Mouse (Mus musculus): ENCODE results near the gene Pidd1. TPM values are rescaled to one million over a fixed set of nuclear protein-coding genes. Genes with fewer than 3 reads are reported as not detected.

The Pidd1 gene
- polyA plus RNA-seq, 1 experiment from 2014 or later, result 24.9 TPM

- Histone ChIP-seq H3K4me1 (peaks cover 22% of the 10 kb centered on the region), H3K9me3 (no peaks in the 10 kb centered on the region), H3K36me3 (replicated peaks) (no peaks in the 10 kb centered on the region), H3K4me3 (no peak overlapping the region), H3K27me3 (replicated peaks; ENCODE audit: low read depth, poor library complexity, severe bottlenecking) (0 out of 2 replicates have a peak, but pooled peaks cover 3% of the 10 kb centered on the region), H3K27ac (replicated peaks) (no peak overlapping the region)
- DNase-seq (ENCODE audit: low spot score), result no peak
- WGBS, result 67% methylated on average over 3 of the region's 3 CpGs
These were observed 55.2 kb downstream of the Pidd1 start for GRCm38 (mm10) chr7:141388487-141389109.

Other genes starting within 250 kb of the Pidd1 start
- gene Lrrc56, start 249.9 kb downstream of the Pidd1 start, polyA plus RNA-seq (2016; fragmentation: Nextera tagmentation; extraction: Ambion mirVana), result 15.1 and 18.1 TPM in 2 replicates
- gene Lmntd2, start 229.9 kb downstream of the Pidd1 start, polyA plus RNA-seq (2016; fragmentation: Nextera tagmentation; extraction: Ambion mirVana), result 4.9 and 5.3 TPM in 2 replicates
- 54.5 and 56.0 TPM in 2 replicates for gene Rassf7, start 228.2 kb downstream of the Pidd1 start, polyA plus RNA-seq (2016; fragmentation: Nextera tagmentation; extraction: Ambion mirVana)
- gene Phrf1, start 215.2 kb downstream of the Pidd1 start, polyA plus RNA-seq (2016; fragmentation: Nextera tagmentation; extraction: Ambion mirVana), result 114 and 124 TPM in 2 replicates
- 0.34 TPM in 2 replicates for gene Irf7, start 177.5 kb downstream of the Pidd1 start, polyA plus RNA-seq (2016; fragmentation: Nextera tagmentation; extraction: Ambion mirVana)
- gene Cdhr5, start 167.2 kb downstream of the Pidd1 start, polyA plus RNA-seq (2016; fragmentation: Nextera tagmentation; extraction: Ambion mirVana), result 0.10 and 0.17 TPM in 2 replicates
- gene Sct, start 164.9 kb downstream of the Pidd1 start, polyA plus RNA-seq (2016; fragmentation: Nextera tagmentation; extraction: Ambion mirVana), result 8.8 and 9.6 TPM in 2 replicates
- 0.60 and 0.86 TPM in 2 replicates for gene Drd4, start 152.0 kb downstream of the Pidd1 start, polyA plus RNA-seq (2016; fragmentation: Nextera tagmentation; extraction: Ambion mirVana)
- 57.9 and 65.0 TPM in 2 replicates for gene Deaf1, start 116.3 kb downstream of the Pidd1 start, polyA plus RNA-seq (2016; fragmentation: Nextera tagmentation; extraction: Ambion mirVana)
- 44.9 and 49.0 TPM in 2 replicates for gene Tmem80, start 116.3 kb downstream of the Pidd1 start, polyA plus RNA-seq (2016; fragmentation: Nextera tagmentation; extraction: Ambion mirVana)
- gene Eps8l2, start 105.1 kb downstream of the Pidd1 start, polyA plus RNA-seq (2016; fragmentation: Nextera tagmentation; extraction: Ambion mirVana), result 12.1 and 13.0 TPM in 2 replicates
- gene Taldo1, start 51.8 kb downstream of the Pidd1 start, polyA plus RNA-seq (2016; fragmentation: Nextera tagmentation; extraction: Ambion mirVana), result 297 and 299 TPM in 2 replicates
- gene Gatd1, start 29.9 kb downstream of the Pidd1 start, polyA plus RNA-seq (2016; fragmentation: Nextera tagmentation; extraction: Ambion mirVana), result 48.5 and 50.8 TPM in 2 replicates
- 7.7 and 8.4 TPM in 2 replicates for gene Cend1, start 14.5 kb downstream of the Pidd1 start, polyA plus RNA-seq (2016; fragmentation: Nextera tagmentation; extraction: Ambion mirVana)
- gene Slc25a22, start 6.1 kb downstream of the Pidd1 start, polyA plus RNA-seq (2016; fragmentation: Nextera tagmentation; extraction: Ambion mirVana), result 49.3 and 52.2 TPM in 2 replicates
- 1,198 and 1,200 TPM in 2 replicates for gene Rplp2, start 3.3 kb upstream of the Pidd1 start, polyA plus RNA-seq (2016; fragmentation: Nextera tagmentation; extraction: Ambion mirVana)
- gene Pnpla2, start 11.2 kb upstream of the Pidd1 start, polyA plus RNA-seq (2016; fragmentation: Nextera tagmentation; extraction: Ambion mirVana), result 13.2 and 14.3 TPM in 2 replicates
- 6.6 and 8.3 TPM in 2 replicates for gene Cracr2b, start 17.1 kb upstream of the Pidd1 start, polyA plus RNA-seq (2016; fragmentation: Nextera tagmentation; extraction: Ambion mirVana)
- 20.6 and 22.4 TPM in 2 replicates for gene Cd151, start 23.4 kb upstream of the Pidd1 start, polyA plus RNA-seq (2016; fragmentation: Nextera tagmentation; extraction: Ambion mirVana)
- gene Polr2l, start 31.1 kb upstream of the Pidd1 start, polyA plus RNA-seq (2016; fragmentation: Nextera tagmentation; extraction: Ambion mirVana), result 84.0 and 86.0 TPM in 2 replicates
- gene Tspan4, start 31.2 kb upstream of the Pidd1 start, polyA plus RNA-seq (2016; fragmentation: Nextera tagmentation; extraction: Ambion mirVana), result 32.6 and 34.2 TPM in 2 replicates
- gene Chid1, start 95.8 kb upstream of the Pidd1 start, polyA plus RNA-seq (2016; fragmentation: Nextera tagmentation; extraction: Ambion mirVana), result 23.8 and 24.3 TPM in 2 replicates
- 98.1 and 99.2 TPM in 2 replicates for gene Ap2a2, start 118.1 kb upstream of the Pidd1 start, polyA plus RNA-seq (2016; fragmentation: Nextera tagmentation; extraction: Ambion mirVana)
- gene Muc6, start 211.3 kb upstream of the Pidd1 start, polyA plus RNA-seq (2016; fragmentation: Nextera tagmentation; extraction: Ambion mirVana), result 0.11 and 0.14 TPM in 2 replicates
- 0.26 and 0.36 TPM in 2 replicates for gene Muc2, start 246.3 kb upstream of the Pidd1 start, polyA plus RNA-seq (2016; fragmentation: Nextera tagmentation; extraction: Ambion mirVana)

Measured in embryonic facial prominence, embryonic 10.5 days (tissue).